Mouse (Mus musculus): ENCODE measurements at regions not wholly inside any gene's neighbourhood (a gene's known extent, or its start where the extent isn't known, plus 50 kb on each side); places are given as distances from the start of the nearest gene placed in this dataset.

DNA sequence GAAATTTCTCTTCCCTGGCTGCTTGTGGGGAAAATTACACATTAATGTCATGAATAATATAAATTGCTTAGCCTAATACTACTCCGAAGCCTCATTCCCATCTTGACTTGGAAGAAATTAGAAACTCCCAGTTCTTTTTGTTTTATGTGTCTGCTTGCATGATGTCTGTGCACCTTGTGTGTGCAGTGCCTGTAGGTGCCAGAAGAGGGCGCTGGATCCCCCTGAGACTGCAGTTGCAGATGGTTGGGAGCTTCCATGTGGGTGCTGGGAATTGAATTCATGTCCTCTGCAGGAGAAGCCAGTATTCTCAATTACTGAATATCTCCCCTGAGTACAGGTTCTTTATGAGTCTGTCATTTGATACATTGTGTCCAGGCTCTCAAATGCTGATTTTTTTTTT, 171.1 kb upstream of the Plcz1 start:
- TF ChIP-seq POLR2A (IDR thresholded peaks at IDR 0.05; ENCODE audit: insufficient read depth, low read depth, low read length) (no peak), CTCF (IDR thresholded peaks at IDR 0.05) (no peak)

Data from heart, adult 2 months (tissue).